Mouse (Mus musculus) thymus, postnatal 0 days (tissue): ENCODE measurements around the gene Adipor1. TPM values are rescaled to one million over a fixed set of nuclear protein-coding genes. Genes with fewer than 3 reads are reported as not detected.

Experiments
- DNase-seq: peaks from one replicate; pipeline ENCODE4 v3.0.0-alpha.2; 2015; ENCODE audit warnings: low spot score
- polyA plus RNA-seq: library from polyadenylated mRNA; unstranded; fragments of >200 nt; fragmentation: Nextera tagmentation; extraction: Ambion mirVana; gene quantifications from 2 replicates; pipeline ENCODE4 v1.2.1, GENCODE M21; 2015

Gene Adipor1
- polyA plus RNA-seq, result 65.8 and 67.9 TPM in 2 replicates

- peak; percentile 93 for DNase-seq
These were observed at the start of gene Adipor1 for GRCm38 (mm10) chr1:134415168-134415831. TSS of gene Adipor1 (plus strand) at chr1:134415378.

GRCm38 (mm10) chr1:134365491-134365890 lies 49.7 kb upstream of the Adipor1 start:
- no peak for DNase-seq

- DNase-seq, result peak; percentile 50
These were observed 46.3 kb upstream of the Adipor1 start for GRCm38 (mm10) chr1:134368777-134369337.

GRCm38 (mm10) chr1:134374124-134374523 lies 41.1 kb upstream of the Adipor1 start:
- no peak for DNase-seq

- DNase-seq, result no peak
These were observed 34.1 kb upstream of the Adipor1 start for GRCm38 (mm10) chr1:134381051-134381450.

- DNase-seq, result no peak
These were observed 33.2 kb upstream of the Adipor1 start for GRCm38 (mm10) chr1:134381795-134382625.

GRCm38 (mm10) chr1:134384581-134384980 lies 30.6 kb upstream of the Adipor1 start:
- DNase-seq, result no peak

- DNase-seq, result no peak
These were observed 30.0 kb upstream of the Adipor1 start for GRCm38 (mm10) chr1:134385176-134385575.

GRCm38 (mm10) chr1:134385666-134386065 lies 29.5 kb upstream of the Adipor1 start, which contains the start of gene 4933406M09Rik:
TSS of gene 4933406M09Rik (plus strand) at chr1:134385940.
- DNase-seq, result no peak

GRCm38 (mm10) chr1:134393827-134394226 lies 21.4 kb upstream of the Adipor1 start:
- DNase-seq, result no peak

GRCm38 (mm10) chr1:134398210-134398609 lies 17.0 kb upstream of the Adipor1 start:
- no peak for DNase-seq

- no peak for DNase-seq
These were observed 15.4 kb upstream of the Adipor1 start for GRCm38 (mm10) chr1:134399735-134400134.

- peak; percentile 82 for DNase-seq
These were observed 9.4 kb upstream of the Adipor1 start, which contains the start of gene Cyb5r1 for GRCm38 (mm10) chr1:134405509-134406413. TSS of gene Cyb5r1 (plus strand) at chr1:134405559.

- no peak for DNase-seq
These were observed 8.8 kb upstream of the Adipor1 start for GRCm38 (mm10) chr1:134406414-134406771.

- DNase-seq, result no peak
These were observed 7.1 kb upstream of the Adipor1 start for GRCm38 (mm10) chr1:134408080-134408479.

GRCm38 (mm10) chr1:134411706-134412629 lies 3.2 kb upstream of the Adipor1 start:
- DNase-seq, result no peak

- DNase-seq, result no peak
These were observed 1.1 kb upstream of the Adipor1 start for GRCm38 (mm10) chr1:134414038-134414437.

- DNase-seq, result no peak
These were observed 544 bp upstream of the Adipor1 start for GRCm38 (mm10) chr1:134414501-134415167.

GRCm38 (mm10) chr1:134418414-134418975 lies 3.3 kb downstream of the Adipor1 start:
- DNase-seq, result no peak
